Mouse (Mus musculus): ENCODE measurements around the gene Coa6. TPM values are rescaled to one million over a fixed set of nuclear protein-coding genes. Genes with fewer than 3 reads are reported as not detected.
"Not testable (repeated sequence)": the region's sequence is repeated elsewhere in the genome, so short reads cannot be mapped to it uniquely, and the experiment has no call there.

Gene Coa6
- polyA plus RNA-seq, 1 experiment from 2014 or later: 48.4 TPM

DNA sequence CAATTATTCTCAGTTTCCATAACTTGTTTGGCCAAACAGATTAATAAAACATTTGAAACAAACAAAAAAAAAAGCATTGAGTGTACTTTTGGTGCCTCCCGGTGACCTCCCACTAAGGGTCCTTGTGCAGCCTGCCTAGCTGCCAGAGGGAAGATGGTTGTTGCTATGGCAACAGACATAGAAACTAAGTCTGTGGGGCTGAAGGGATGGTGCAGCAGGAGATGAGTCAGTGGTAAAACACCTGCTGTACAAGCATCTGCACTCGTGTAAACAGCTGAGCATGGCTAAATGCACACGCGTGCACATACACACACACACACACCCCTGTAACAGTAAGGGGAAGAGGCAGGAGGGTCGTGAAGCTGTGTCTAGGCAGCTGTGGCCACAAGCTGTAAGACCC is 26.4 kb upstream of the Coa6 start:
- Histone ChIP-seq H3K4me1 (ENCODE audit: control insufficient read depth, insufficient read depth, low read length) (peaks cover 3% of the 10 kb centered on the region; the same call in 1 of the 2 replicates), H3K27ac (ENCODE audit: low read depth, low read length) (no peak overlapping the region), H3K27me3 (ENCODE audit: control insufficient read depth, insufficient read depth, low read length) (no peaks in the 10 kb centered on the region), H3K9ac (ENCODE audit: low read length) (no peak overlapping the region), H3K4me3 (ENCODE audit: low read depth, low read length) (no peak overlapping the region), H3K36me3 (ENCODE audit: control insufficient read depth, insufficient read depth, low read length) (no peaks in the 10 kb centered on the region), H3K9me3 (ENCODE audit: control insufficient read depth, low read length) (no peaks in the 10 kb centered on the region), H3K4me2 (ENCODE audit: low read depth) (no peak overlapping the region)
- DNase-seq (ENCODE audit: low spot score) (no peak), ATAC-seq (ENCODE audit: insufficient read depth, low FRiP score, low TSS enrichment) (no peak)
- WGBS: 82% methylated on average over 5 of the region's 5 CpGs

DNA sequence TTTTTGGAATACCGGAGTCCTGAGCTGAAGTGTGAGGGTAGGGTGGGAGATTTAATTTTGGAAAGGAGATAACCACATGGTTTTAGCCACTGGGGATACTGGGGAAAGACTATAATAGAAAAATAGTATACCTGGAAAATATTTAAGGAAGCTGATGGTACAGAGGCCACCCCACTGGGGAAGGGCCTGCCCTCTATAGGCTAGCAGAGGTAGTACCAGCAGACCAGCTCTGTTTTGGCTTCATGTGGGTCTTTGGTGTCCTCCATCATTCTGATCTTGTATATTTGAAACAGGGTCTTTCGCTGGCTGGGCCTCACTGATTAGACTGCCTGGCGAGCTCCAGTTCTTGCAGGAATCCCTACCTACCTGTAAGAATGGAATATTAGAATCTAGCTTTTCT is 24.0 kb upstream of the Coa6 start:
- Histone ChIP-seq H3K9ac (ENCODE audit: low read length) (no peak overlapping the region), H3K36me3 (ENCODE audit: control insufficient read depth, insufficient read depth, low read length) (no peaks in the 10 kb centered on the region), H3K4me1 (ENCODE audit: control insufficient read depth, insufficient read depth, low read length) (peaks cover 3% of the 10 kb centered on the region; the same call in 1 of the 2 replicates), H3K27me3 (ENCODE audit: control insufficient read depth, insufficient read depth, low read length) (no peaks in the 10 kb centered on the region), H3K4me2 (ENCODE audit: low read depth) (no peak overlapping the region), H3K4me3 (ENCODE audit: low read depth, low read length) (no peak overlapping the region), H3K27ac (ENCODE audit: low read depth, low read length) (no peak overlapping the region), H3K9me3 (ENCODE audit: control insufficient read depth, low read length) (no peaks in the 10 kb centered on the region)
- 72% methylated on average over 3 of the region's 3 CpGs for WGBS
- DNase-seq (ENCODE audit: low spot score): no peak
- no peak for ATAC-seq (ENCODE audit: insufficient read depth, low FRiP score, low TSS enrichment)

DNA sequence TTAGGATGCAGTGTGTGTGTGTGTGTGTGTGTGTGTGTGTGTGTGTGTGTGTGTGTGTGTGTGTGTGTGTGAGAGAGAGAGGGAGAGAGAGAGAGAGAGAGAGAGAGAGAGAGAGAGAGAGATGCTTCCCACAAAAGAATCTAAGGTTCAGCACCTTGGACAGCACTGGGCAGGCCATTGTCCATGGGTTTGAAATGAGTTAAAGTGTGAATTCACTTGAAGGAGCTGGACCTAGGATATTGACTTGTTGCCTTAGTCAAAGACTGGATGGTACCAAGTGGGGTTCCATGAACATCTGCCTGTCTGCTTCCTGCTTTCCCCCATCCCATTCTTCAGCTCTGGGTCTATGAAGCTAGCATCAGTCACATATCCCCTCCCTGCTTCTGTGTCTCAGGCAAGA is 17.8 kb upstream of the Coa6 start:
- not testable (repeated sequence) for H3K9ac ChIP-seq (ENCODE audit: low read length); ATAC-seq (ENCODE audit: insufficient read depth, low FRiP score, low TSS enrichment); H3K4me1 ChIP-seq (ENCODE audit: control insufficient read depth, insufficient read depth, low read length); H3K4me3 ChIP-seq (ENCODE audit: low read depth, low read length); H3K27me3 ChIP-seq (ENCODE audit: control insufficient read depth, insufficient read depth, low read length); H3K4me2 ChIP-seq (ENCODE audit: low read depth); H3K36me3 ChIP-seq (ENCODE audit: control insufficient read depth, insufficient read depth, low read length); H3K27ac ChIP-seq (ENCODE audit: low read depth, low read length); H3K9me3 ChIP-seq (ENCODE audit: control insufficient read depth, low read length)
- peak; percentile 25 for DNase-seq (ENCODE audit: low spot score)

DNA sequence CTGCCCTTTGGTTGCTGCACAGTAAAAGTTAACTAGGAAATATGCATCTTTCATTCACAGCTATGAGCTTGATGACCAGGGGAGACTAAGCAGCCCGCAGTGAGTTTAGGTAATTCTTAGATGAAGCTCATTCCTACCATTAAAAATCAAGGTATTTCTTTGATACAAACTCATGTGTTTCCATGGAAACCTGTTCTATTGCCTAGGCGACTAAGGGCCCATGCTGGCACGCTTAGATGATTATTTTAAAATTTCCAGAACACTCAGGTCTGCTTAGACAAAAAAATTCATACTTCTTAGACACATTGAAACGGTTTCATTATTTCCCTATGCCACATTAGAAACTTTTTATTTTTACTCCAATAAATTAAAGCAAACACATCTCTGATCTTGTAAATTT is 17.3 kb upstream of the Coa6 start:
- Histone ChIP-seq H3K27ac (ENCODE audit: low read depth, low read length) (no peak overlapping the region), H3K4me3 (ENCODE audit: low read depth, low read length) (no peak overlapping the region), H3K9ac (ENCODE audit: low read length) (no peak overlapping the region), H3K4me1 (ENCODE audit: control insufficient read depth, insufficient read depth, low read length) (no peaks in the 10 kb centered on the region), H3K4me2 (ENCODE audit: low read depth) (no peak overlapping the region), H3K9me3 (ENCODE audit: control insufficient read depth, low read length) (no peaks in the 10 kb centered on the region), H3K36me3 (ENCODE audit: control insufficient read depth, insufficient read depth, low read length) (no peaks in the 10 kb centered on the region), H3K27me3 (ENCODE audit: control insufficient read depth, insufficient read depth, low read length) (no peaks in the 10 kb centered on the region)
- 78% methylated on average over 4 of the region's 4 CpGs for WGBS
- DNase-seq (ENCODE audit: low spot score) (no peak), ATAC-seq (ENCODE audit: insufficient read depth, low FRiP score, low TSS enrichment) (no peak)

DNA sequence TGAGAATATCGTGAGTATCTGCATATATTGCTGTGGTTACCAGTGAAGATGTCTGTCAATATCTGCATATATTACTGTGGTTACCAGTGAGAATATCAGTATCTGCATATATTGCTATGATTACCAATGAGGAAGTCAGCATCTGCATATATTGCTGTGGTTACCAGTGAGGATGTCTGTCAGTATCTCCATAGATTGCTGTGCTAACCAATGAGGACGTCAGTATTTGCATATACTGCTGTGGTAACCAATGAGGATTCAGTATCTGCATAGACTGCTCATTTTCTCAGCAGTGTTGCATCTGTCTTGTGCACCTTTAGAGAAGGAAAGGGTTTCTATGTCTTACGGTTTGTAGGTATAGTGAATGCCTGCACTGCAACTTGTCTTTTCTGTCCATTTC is 1.5 kb upstream of the Coa6 start:
- Histone ChIP-seq H3K4me3 (ENCODE audit: low read depth, low read length) (no peak overlapping the region), H3K36me3 (ENCODE audit: control insufficient read depth, insufficient read depth, low read length) (no peaks in the 10 kb centered on the region), H3K9me3 (ENCODE audit: control insufficient read depth, low read length) (no peaks in the 10 kb centered on the region), H3K4me2 (ENCODE audit: low read depth) (no peak overlapping the region), H3K9ac (ENCODE audit: low read length) (no peak overlapping the region), H3K27ac (ENCODE audit: low read depth, low read length) (no peak overlapping the region), H3K27me3 (ENCODE audit: control insufficient read depth, insufficient read depth, low read length) (no peaks in the 10 kb centered on the region), H3K4me1 (ENCODE audit: control insufficient read depth, insufficient read depth, low read length) (peaks cover 8% of the 10 kb centered on the region)
- WGBS: 81% methylated on average over 3 of the region's 3 CpGs
- ATAC-seq (ENCODE audit: insufficient read depth, low FRiP score, low TSS enrichment) (no peak), DNase-seq (ENCODE audit: low spot score) (no peak)

DNA sequence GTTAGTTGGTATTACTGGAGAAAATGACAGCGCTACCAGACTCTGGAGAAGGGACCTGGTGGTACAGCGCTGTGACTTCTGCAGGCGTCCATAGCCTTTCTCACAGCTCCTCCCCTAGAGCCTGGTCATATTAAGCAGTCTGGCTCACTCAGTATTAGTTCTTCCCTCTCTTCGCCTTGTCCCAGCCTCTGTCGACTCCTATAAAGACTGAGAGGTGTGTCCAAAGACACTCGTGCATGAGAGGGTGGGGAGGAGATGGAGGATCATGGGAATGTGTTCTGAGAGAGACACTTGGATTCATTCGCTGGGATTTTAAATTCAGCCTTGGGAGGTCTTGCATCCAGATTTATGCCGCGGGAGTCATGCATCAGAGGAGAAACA is 595 bp downstream of the Coa6 start:
- DNase-seq (ENCODE audit: low spot score) (no peak), ATAC-seq (ENCODE audit: insufficient read depth, low FRiP score, low TSS enrichment) (peak; percentile 25)
- peak overlapping the region; percentile 91 for H3K4me3 ChIP-seq (ENCODE audit: low read depth, low read length)
- H3K9me3 ChIP-seq (ENCODE audit: control insufficient read depth, low read length): no peaks in the 10 kb centered on the region
- H3K36me3 ChIP-seq (ENCODE audit: control insufficient read depth, insufficient read depth, low read length): no peaks in the 10 kb centered on the region
- H3K4me1 ChIP-seq (ENCODE audit: control insufficient read depth, insufficient read depth, low read length): peaks cover 8% of the 10 kb centered on the region
- peak overlapping the region; percentile 56; the same call in 1 of the 2 replicates for H3K27ac ChIP-seq (ENCODE audit: low read depth, low read length)
- no peaks in the 10 kb centered on the region for H3K27me3 ChIP-seq (ENCODE audit: control insufficient read depth, insufficient read depth, low read length)
- 11% methylated on average over 9 of the region's 9 CpGs for WGBS
- peak overlapping the region; percentile 82 for H3K9ac ChIP-seq (ENCODE audit: low read length)
- peak overlapping the region; percentile 84 for H3K4me2 ChIP-seq (ENCODE audit: low read depth)

DNA sequence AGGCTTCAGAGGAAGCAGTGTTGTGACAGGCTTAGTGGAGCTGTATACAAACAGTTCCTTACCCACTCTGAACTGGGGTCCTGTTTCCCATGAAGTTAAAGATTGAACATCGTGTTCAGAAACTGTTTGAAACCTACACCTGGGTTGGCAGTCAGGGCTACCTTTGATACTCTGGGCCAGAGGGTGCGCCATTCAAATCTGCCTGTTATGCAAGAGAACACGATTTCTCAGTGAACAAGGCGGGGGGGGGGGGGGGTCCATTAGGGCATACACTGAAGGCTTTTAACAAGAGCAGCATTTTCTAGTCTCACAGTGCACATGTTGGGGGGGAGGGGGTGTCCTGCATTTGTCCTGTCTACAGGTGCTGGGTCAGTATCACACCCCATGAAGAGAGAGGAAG is 1.8 kb downstream of the Coa6 start:
- 86% methylated on average over 4 of the region's 4 CpGs for WGBS
- DNase-seq (ENCODE audit: low spot score): no peak
- peaks cover 8% of the 10 kb centered on the region for H3K4me1 ChIP-seq (ENCODE audit: control insufficient read depth, insufficient read depth, low read length)

DNA sequence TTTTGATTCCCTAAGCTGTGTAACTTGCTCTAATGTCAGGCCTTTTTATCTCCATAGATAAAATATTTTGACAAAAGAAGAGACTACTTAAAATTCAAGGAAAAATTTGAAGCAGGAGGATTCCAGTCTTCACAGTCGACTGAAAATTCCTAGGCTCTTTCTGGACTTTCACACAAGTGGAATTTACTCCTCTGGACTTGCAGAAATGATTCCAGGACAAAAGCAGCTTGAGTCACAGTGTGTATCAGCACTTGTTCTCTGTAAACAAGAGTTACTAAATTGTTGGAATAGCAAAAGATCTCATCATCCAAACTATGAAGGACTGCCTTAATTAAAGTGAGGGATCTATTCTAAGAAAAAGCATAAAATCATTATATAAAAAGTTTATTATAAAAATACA is 2.6 kb downstream of the Coa6 start:
- WGBS: 76% methylated on average over 1 of the region's 1 CpGs
- H3K36me3 ChIP-seq (ENCODE audit: control insufficient read depth, insufficient read depth, low read length): peaks cover 4% of the 10 kb centered on the region
- ATAC-seq (ENCODE audit: insufficient read depth, low FRiP score, low TSS enrichment): no peak

More for the DNA sequence above, 1.8 kb downstream of the Coa6 start:
- Histone ChIP-seq H3K9ac (ENCODE audit: low read length) (no peak overlapping the region), H3K4me3 (ENCODE audit: low read depth, low read length) (no peak overlapping the region), H3K9me3 (ENCODE audit: control insufficient read depth, low read length) (no peaks in the 10 kb centered on the region), H3K27ac (ENCODE audit: low read depth, low read length) (no peak overlapping the region), H3K27me3 (ENCODE audit: control insufficient read depth, insufficient read depth, low read length) (no peaks in the 10 kb centered on the region), H3K4me2 (ENCODE audit: low read depth) (no peak overlapping the region), H3K36me3 (ENCODE audit: control insufficient read depth, insufficient read depth, low read length) (peaks cover 2% of the 10 kb centered on the region; the same call in 1 of the 2 replicates)
- no peak for ATAC-seq (ENCODE audit: insufficient read depth, low FRiP score, low TSS enrichment)

DNA sequence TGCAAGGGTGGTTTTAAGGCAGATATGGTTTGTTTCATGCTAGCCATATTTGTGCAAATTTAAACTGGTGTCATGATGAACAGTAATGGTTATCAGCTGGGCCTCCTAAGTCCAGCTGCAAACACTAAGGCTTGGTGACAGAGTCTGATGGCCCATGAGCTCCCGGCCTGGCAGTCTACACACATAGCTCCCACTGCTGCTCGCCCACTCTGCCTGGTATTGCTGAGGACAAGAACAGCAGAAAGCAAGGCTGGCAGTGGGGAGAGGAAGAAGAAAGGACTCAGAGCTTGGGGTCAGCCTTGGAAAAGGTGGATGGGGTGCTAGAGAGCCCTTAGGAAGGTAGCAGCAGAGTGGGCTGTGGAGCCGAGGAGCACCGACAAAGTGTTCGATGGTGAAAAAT is 7.3 kb downstream of the Coa6 start:
- ATAC-seq (ENCODE audit: insufficient read depth, low FRiP score, low TSS enrichment) (no peak), DNase-seq (ENCODE audit: low spot score) (no peak)
- peaks cover 4% of the 10 kb centered on the region for H3K36me3 ChIP-seq (ENCODE audit: control insufficient read depth, insufficient read depth, low read length)
- H3K4me3 ChIP-seq (ENCODE audit: low read depth, low read length): no peak overlapping the region
- H3K9me3 ChIP-seq (ENCODE audit: control insufficient read depth, low read length): no peaks in the 10 kb centered on the region
- H3K4me2 ChIP-seq (ENCODE audit: low read depth): no peak overlapping the region
- H3K4me1 ChIP-seq (ENCODE audit: control insufficient read depth, insufficient read depth, low read length): no peaks in the 10 kb centered on the region
- no peak overlapping the region for H3K9ac ChIP-seq (ENCODE audit: low read length)
- no peaks in the 10 kb centered on the region for H3K27me3 ChIP-seq (ENCODE audit: control insufficient read depth, insufficient read depth, low read length)
- 96% methylated on average over 5 of the region's 5 CpGs for WGBS
- no peak overlapping the region for H3K27ac ChIP-seq (ENCODE audit: low read depth, low read length)

More for the DNA sequence above, 2.6 kb downstream of the Coa6 start:
- Histone ChIP-seq H3K27ac (ENCODE audit: low read depth, low read length) (no peak overlapping the region), H3K9me3 (ENCODE audit: control insufficient read depth, low read length) (no peaks in the 10 kb centered on the region), H3K27me3 (ENCODE audit: control insufficient read depth, insufficient read depth, low read length) (no peaks in the 10 kb centered on the region), H3K4me2 (ENCODE audit: low read depth) (no peak overlapping the region), H3K4me3 (ENCODE audit: low read depth, low read length) (no peak overlapping the region), H3K4me1 (ENCODE audit: control insufficient read depth, insufficient read depth, low read length) (peaks cover 8% of the 10 kb centered on the region), H3K9ac (ENCODE audit: low read length) (no peak overlapping the region)
- no peak for DNase-seq (ENCODE audit: low spot score)
